Mouse (Mus musculus): Measurements from ENCODE around the gene Vsnl1. TPM values are rescaled to one million over a fixed set of nuclear protein-coding genes. Genes with fewer than 3 reads are reported as not detected.

The Vsnl1 gene
- total RNA-seq, 2 experiments from 2014 or later, result 408 to 421 TPM

DNA sequence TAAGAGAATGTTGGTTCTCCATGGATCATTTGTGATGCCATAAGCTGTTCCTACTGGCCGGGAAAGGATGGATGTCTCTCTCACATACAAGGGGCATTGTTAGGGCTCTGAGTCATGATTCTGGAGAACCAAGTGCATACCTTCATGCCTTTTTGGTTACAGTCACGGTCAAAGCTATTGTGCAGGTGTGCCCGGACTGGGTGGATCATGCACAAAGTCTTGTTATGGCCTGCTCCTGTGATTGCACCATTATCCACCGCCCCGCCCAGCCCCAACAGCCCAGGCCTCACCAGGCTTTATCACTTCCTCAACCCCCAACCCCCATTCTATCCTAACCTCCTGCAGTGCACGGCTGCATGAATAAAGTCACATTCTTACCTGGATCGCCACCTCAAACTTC, 47.3 kb downstream of the Vsnl1 start:
- DNase-seq (ENCODE audit: extremely low spot score in 1 of 2, low spot score in 1 of 2), result no peak

DNA sequence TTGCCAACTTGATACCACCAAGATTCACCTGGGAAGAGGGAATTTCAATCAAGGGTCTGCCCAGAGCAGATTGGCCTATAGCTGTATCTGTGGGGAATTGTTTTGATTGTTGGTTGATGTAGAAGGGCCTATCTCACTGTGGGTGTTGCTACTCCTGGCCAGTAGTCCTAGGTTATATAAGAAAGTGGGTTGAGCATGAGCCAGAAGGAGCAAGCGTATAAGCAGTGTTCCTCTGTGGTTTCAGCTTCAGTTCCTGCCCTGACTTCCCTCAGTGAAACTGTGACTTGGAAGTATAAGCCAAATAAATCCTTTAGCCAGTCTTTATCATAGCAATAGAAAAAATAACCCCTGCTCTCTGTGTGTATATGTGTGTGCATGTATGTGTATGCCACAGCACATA, 51.7 kb downstream of the Vsnl1 start:
- no peak for DNase-seq (ENCODE audit: extremely low spot score in 1 of 2, low spot score in 1 of 2)

DNA sequence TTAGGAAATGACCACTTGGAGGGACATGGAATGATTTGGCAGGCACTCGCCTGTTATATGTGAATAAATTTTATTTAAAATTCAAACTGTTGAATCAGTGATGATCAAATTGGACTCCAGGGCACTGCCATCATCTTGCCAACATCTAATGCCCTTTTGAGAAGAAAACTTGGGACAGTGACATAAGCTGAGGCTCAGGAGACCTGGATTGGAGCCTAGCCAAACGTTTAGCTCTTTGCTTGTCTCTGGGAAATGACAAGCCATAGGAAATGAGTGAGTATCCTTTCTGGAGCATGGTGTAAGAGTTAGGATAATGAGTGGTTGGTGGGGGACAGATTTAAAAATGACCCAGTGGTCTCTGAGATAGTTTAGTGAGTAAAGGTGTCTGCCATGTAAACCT, 57.0 kb downstream of the Vsnl1 start:
- no peak for DNase-seq (ENCODE audit: extremely low spot score in 1 of 2, low spot score in 1 of 2)

DNA sequence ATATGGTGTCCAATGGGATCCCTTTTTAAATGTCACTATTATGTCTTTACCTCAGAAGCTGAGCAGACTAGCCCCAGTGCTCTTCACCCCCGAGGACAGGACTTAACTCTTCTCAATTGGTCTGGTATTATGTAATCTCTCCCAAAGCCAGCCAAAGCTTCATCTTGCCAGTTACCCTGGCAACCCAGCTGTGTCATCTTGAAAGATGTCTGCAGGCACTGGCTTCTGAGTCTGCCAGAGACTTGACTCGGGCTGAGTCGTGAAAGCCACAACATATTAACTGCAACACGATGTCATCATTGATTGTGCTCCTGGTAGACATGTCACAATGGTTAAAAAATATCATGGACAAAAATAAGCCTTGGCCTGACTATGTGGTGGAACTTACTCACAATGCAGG, 66.4 kb downstream of the Vsnl1 start:
- peak in 1 of 2 experiments; percentile 21 for DNase-seq (ENCODE audit: extremely low spot score in 1 of 2, low spot score in 1 of 2)

DNA sequence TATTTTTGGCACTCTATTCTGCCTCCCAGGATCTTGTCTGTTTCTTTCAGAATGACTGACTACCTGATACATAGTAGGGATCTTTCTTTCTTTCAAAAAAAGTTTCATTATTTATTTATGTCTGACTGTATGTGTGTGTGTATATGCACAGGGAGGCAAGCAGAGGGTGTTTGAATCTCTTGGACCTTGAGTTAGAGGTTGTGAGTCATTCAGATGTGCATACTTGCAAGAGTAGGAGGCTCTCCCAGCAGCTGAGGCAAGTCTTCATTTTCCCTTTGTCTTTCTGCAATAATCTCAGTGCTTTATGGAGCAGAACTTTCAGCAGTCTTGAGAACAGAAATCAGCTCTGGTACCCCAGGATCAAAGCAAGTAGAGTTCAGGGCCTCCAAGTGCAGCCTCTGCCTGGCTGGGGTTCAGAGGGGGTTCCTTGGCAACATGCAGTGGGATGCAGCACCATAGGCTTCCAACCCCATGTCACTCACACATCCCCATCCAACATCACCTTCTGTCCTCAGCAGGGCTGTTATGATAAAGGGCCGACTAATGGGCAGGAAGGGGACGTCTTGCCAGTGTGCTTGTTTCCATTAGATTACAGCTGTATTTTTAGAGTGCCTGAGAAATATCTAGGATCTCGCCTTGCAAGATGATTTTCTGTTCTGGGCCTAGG, 69.2 kb downstream of the Vsnl1 start:
- no peak for DNase-seq (ENCODE audit: extremely low spot score in 1 of 2, low spot score in 1 of 2)

DNA sequence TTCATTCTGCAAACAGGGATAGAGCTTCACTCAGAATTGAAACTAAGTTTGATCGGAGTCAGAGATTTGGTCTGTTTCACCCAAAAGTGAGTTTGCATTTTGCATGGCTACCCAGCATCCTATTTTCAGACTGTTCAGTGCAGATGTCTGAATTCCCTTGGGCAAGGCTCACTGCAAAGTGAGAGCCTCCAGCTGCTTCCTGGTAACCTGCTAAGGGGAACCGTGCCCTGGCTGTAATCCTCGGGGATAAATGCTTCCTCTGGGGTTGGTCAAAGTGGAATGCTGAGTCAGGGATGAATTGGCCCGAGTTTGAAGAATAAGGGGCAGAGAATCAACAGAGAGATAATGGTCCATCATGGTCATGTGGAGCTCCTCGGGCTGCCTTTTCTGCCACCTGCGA, 71.5 kb downstream of the Vsnl1 start:
- no peak for DNase-seq (ENCODE audit: extremely low spot score in 1 of 2, low spot score in 1 of 2)

DNA sequence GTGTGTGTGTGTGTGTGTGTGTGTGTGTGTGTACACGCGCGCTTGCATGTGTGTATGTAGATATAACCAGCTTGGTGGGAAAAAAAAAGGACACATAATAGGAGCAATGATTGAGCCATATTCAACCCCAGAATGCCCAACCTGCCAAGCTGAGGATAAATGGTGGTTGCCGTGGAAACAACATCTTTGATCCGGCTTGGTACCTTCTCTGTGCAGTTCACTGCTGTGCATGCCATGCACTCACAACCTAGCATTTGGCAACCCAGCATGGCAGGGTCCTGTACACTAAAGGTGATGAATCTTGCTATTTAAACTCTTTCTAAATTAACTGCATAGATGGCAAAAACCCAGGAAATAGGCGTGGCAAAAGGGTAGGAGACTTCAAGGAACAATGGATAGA, 74.0 kb downstream of the Vsnl1 start:
- no peak for DNase-seq (ENCODE audit: extremely low spot score in 1 of 2, low spot score in 1 of 2)

DNA sequence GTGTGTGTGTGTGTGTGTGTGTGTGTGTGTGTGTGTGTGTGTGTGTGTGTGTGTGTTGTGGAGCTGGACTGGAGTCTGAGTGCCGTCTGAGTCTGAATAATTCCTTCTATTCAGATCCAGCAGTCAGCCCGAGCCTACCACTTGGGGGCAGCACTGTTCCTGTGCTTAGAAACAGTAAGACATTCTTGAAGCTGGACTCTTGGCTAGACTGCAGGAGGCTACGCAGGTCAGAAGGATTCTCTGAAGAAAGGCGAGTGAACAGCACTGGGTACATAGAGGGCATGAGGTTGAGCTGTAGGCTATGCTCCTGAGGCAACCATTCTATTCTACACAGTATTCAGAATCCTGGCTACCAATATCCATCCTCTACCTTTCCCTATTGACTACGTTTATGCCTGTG, 85.5 kb downstream of the Vsnl1 start:
- DNase-seq (ENCODE audit: extremely low spot score in 1 of 2, low spot score in 1 of 2), result peak; percentile 64 to 85

DNA sequence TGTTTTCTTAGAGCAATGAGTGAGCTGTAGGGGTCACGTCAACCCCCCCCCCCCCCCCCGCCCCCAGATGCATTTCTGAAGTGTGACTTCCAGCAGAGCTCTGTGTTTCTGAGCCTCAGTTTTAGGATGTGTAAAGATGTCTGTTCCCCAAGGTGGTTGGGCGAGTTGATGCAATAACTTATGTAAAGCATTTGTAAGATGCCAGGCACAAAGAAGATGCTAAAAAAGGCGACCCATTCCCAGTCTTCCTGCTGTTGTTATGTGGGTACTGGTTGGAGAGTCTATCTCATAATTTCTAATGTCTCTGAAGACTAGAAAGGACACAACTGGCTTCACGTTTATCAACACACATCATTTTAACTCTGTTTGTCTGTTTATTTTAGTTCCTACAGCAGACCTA, 86.5 kb downstream of the Vsnl1 start:
- DNase-seq (ENCODE audit: extremely low spot score in 1 of 2, low spot score in 1 of 2), result no peak

DNA sequence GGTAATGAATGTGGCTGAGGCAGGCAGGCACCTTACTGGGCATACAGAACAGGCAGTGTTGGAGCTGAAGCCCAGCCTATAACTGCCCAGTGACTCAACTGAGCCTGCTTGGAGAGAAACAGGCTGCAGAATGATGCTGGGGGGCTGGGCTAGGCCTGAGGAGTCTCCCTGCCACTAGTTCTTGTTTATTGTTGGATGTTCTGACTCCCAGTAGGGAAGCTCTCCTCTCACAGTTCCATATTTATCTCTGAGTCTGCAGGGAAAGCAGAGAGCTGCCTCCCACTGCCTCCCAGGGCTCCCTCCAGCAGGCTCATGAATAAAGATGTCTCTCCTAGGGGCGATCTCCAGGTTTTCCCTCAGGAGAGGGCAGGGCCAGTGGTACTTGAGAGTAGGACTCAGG, 88.0 kb downstream of the Vsnl1 start:
- DNase-seq (ENCODE audit: extremely low spot score in 1 of 2, low spot score in 1 of 2), result no peak

DNA sequence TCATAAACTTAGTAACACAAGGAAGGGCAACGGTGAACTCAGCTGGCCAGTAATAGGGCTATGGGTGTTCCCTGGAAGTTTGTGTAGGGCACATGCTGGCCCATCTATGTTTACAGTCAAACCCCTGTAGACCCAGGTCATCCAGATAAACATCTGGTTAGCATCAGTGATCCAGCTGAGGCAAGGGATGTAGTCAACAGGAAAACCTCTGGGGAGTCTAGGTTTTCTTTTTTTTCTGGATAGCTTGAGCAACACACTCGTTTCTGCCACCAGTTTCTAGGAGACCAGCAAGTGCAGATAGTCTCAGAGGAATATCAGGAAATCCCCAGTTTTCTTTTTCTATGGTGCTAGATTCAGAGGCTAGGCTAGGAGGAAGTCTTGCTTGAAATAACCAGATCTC, 90.5 kb downstream of the Vsnl1 start:
- no peak for DNase-seq (ENCODE audit: extremely low spot score in 1 of 2, low spot score in 1 of 2)

DNA sequence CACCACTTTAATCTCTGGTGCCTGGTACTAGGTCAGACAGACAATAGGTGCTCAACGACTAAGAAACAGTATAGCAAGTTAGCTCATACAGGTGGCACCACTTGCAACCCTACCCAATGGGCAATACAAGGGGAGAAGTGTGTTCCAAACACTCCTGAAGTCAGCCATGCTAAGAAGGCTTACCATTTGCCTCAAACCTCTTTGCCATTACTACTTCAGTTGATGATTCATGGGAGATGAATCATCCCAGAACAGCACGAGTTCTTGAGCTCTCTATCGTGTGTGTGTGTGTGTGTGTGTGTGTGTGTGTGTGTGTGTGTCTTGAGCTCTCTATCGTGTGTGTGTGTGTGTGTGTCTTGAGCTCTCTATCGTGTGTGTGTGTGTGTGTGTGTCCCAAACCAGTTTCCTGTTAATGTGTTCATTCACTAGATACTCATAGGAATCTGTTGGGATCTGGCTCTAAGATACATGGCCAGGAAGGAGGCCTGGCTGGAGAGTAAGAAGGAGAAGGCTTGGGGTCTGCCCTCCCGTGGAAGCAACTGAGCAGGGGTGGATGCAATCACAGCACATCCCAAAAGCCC, 94.3 kb downstream of the Vsnl1 start:
- DNase-seq (ENCODE audit: extremely low spot score in 1 of 2, low spot score in 1 of 2), result no peak

DNA sequence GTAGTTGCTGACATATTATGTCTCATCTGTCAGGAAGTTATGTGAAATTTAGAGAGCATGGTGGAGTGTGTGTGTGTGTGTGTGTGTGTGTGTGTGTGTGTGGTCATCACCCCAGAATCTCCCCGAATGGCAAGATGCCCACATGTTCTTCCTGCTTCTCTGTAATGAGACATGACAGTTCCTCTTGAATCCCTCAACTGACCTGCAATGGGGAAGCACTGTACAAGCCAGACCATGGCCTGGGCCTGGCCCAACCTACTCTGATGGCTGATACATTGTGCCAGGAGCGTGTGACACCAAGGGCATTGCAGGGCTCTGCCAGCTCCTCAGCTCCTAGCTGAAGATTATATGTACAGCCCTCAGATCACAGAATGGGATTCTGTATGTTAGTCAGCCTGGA, 98.2 kb downstream of the Vsnl1 start:
- no peak for DNase-seq (ENCODE audit: extremely low spot score in 1 of 2, low spot score in 1 of 2)

DNA sequence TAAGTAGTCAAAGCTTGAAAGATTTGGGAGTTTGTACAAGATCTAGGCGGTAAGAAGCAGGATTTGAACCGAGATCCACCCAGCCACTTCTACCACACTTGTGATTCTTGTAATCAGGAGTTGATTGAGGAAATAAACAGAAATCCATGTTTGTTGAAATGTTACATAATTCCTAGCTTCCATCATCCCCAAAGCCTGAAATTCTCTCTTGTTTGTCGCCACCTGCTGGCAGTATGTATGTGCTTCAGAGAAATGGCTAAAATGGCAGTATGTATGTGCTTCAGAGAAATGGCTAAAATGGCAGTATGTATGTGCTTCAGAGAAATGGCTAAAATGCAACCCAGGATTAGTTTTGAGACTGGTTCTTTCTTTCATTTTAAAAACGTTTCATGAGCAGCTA, 99.6 kb downstream of the Vsnl1 start:
- peak in 1 of 2 experiments; percentile 56 for DNase-seq (ENCODE audit: extremely low spot score in 1 of 2, low spot score in 1 of 2)

DNA sequence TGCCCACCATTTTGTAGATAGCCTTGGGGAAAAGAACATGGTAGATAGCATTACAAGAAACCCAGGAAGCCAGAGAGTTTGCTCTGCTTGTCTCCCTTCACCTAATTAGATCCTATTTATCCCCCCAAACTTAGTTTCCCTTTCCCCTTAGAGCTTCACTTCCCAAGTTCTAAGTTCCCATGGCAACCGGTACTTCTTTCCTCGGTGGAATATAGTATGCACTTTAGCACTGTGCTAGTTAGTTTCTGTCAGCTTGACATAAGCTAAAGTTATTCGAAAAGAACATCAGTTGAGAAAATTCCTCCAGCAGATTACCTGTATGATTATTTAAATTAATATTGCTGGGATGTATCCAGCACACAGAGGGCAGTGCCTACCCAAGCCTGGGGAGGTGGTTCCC, 109.9 kb downstream of the Vsnl1 start:
- no peak for DNase-seq (ENCODE audit: extremely low spot score in 1 of 2, low spot score in 1 of 2)

DNA sequence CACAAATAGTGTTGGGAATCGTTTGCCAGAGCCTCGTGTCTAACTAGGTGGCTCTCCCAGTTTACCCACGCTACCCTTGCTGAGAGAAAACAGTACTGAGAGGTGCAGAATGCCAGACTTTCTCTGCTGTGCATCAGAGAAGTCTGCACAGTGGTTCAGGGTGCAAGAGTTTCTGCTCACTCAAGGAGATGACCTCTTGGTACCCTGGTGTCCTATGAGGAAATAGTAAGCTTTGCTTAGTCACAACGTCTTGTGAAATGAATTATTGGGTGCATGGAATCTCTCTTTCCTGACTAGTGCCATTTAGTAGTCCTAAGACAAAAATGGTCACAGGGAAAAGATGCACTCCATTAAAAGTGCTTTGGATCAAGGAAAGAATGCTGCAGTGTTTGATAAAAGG, 111.9 kb downstream of the Vsnl1 start:
- DNase-seq (ENCODE audit: extremely low spot score in 1 of 2, low spot score in 1 of 2), result no peak

DNA sequence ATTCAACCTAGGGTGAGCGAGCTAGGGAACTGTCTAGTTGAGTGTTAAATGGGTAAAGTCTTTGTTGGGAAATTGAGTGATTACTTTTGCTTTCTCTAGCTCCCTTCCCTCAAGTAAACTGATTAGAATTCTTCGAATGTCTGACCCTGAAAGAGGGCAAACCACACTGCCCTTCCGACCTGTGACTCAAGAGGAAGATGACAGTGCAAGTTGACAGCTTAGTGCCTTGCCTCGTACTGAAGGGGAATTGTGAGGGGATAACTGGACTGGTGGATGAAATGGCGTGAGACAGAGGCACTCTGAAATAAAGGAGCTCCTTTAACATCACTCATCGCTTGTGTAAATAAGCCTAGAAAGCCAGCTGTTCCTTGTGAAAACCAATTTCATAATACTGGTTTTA, 118.7 kb downstream of the Vsnl1 start:
- no peak for DNase-seq (ENCODE audit: extremely low spot score in 1 of 2, low spot score in 1 of 2)

DNA sequence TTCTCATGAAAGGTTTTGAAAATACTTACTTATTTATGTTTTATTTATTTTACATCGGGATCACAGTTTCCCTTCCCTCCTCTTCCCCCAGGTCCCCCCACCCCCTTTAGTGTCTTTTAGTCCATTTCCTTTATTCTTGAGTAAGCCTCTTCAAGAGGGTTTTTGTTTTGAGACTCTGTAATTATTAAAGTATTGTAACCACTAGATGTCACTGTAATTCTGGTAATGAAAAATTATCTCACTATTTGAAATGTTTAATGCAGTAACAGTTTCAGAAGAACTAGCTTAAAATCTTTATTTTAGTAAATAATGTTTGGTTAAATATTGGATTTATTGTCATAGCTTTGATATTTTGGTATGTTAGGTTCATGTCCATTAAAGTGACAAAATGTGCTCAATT, 122.6 kb downstream of the Vsnl1 start:
- no peak for DNase-seq (ENCODE audit: extremely low spot score in 1 of 2, low spot score in 1 of 2)

DNA sequence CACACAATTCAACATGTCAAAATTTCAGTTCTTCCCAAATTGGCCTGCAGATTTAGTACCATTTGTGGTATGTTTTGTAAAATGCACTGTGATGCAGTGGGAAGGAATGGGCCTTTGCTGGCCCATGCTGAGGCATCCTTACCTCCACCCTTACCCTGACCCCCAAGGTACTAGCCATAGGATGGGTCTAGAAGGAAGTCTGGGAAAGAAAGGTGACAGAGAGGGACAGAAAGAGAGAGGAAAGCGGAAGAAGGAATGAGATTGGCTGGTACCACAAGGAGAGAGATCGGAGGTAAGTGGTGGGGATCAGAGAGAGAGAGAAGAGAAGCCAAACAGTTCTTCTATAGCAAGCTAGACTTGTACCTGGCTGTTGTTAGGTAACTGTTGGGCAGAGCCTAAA, 125.3 kb downstream of the Vsnl1 start:
- DNase-seq (ENCODE audit: extremely low spot score in 1 of 2, low spot score in 1 of 2), result no peak

DNA sequence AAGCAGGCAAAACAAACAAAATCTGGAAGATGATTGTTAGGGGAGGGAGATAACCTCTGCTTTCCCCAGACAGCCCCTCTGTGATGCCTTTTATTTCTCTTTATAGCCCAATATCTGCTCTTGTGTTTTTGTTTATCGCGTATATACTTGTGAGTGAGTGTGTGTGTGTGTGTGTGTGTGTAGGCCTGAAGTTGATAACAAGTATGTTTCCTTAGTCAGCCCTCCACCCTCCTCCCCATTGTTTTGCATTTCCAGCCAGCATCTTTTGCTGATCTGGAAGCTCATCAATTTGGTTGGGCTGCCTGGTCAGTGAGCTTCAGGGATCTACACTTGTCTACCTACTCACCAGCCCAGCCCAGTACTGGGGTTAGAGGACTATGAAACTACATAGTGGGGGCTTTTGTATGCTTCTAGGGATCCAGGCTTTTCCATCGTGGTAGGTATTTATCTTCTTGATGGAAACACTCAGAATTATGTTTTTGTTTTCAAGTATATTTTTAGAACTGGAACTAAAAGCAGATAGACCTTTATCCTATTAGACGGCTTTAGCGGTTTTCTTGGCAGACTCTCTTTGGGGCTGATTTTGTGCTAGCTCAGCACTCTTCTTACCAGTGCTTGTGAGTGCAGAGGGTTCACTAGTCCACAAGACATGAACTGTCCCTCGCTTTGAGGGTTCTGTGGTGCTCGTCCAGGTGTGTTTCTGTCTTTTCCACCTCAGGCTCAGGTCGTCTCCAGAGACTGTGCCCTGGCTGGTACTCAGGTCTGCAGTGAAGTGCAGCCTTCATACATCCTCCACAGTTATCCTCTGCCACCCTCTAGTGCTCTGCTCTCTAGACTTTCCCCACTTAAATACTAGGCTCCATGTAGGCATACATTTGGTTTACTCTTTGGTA, 129.4 kb downstream of the Vsnl1 start:
- no peak for DNase-seq (ENCODE audit: extremely low spot score in 1 of 2, low spot score in 1 of 2)

DNA sequence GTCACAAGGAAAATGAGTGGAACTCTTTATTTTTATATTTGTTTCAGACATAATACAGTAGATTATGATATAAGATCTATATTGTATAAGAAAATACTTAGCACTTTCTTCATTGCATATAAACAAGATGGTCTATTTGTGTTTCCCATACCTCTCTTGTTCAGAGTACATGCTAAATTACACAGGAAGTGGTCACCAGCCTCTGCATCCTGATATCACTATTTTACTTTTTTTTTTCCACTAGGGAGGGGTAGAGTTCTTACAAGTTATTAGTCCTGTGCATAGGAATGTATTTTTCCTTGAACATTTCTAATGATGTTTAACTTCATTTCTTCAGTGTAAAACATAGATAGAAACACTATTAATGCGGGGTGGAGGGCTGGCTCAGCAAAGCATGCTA, 135.6 kb downstream of the Vsnl1 start:
- no peak for DNase-seq (ENCODE audit: extremely low spot score in 1 of 2, low spot score in 1 of 2)

DNA sequence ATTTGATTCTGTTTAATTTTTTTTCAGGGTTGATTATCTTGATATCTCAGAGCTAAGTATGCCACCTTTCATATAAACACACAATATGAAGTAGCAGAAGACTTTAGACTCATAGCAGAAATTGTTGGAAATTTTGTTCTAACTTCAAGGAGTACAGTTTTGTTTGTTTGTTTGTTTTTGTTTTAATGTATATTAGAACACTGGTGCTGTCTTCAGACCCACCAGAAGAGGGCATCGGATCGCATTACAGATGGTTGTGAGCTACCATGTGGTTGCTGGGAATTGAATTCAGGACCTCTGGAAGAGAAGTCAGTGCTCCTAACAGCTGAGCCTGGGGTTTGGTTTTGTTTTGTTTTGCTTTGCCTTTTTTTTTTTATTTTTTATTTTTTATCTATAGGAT, 150.0 kb downstream of the Vsnl1 start:
- no peak for DNase-seq (ENCODE audit: extremely low spot score in 1 of 2, low spot score in 1 of 2)
